Mouse (Mus musculus) frontal cortex, postnatal 14 days (tissue): ENCODE measurements around the gene P3h4.
"Not testable (repeated sequence)": the region's sequence is repeated elsewhere in the genome, so short reads cannot be mapped to it uniquely, and the experiment has no call there.

Experiments
- DNase-seq, 2 experiments: peaks; one replicate each; pipeline ENCODE4 v3.0.0; 2022; ENCODE audit warnings: low spot score in 2 of 2

The P3h4 gene

GRCm38 (mm10) chr11:100361059-100361458, 53.6 kb downstream of the P3h4 start:
- DNase-seq = not testable (repeated sequence)

DNA sequence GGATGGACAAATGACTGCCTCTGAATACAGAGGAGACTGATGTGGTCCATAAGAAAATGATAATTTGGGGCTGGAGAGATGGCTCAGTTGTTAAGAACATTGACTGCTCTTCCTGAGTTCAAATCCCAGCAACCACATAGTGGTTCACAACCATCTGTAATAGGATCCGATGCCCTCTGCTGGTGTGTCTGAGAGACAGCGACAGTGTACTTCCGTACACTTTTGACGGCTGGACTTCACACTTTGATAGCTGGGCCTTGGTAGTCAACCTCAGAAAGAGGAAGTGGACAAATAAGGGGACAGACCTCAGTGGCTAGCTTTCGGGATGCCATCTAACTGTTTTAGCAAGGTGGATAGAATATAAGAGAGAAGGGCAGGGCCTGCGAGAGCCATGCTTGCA, 54.5 kb downstream of the P3h4 start:
- DNase-seq = no peak
